9 mouse cellular contexts compared by ENCODE assay signal in the genomic region with DNA sequence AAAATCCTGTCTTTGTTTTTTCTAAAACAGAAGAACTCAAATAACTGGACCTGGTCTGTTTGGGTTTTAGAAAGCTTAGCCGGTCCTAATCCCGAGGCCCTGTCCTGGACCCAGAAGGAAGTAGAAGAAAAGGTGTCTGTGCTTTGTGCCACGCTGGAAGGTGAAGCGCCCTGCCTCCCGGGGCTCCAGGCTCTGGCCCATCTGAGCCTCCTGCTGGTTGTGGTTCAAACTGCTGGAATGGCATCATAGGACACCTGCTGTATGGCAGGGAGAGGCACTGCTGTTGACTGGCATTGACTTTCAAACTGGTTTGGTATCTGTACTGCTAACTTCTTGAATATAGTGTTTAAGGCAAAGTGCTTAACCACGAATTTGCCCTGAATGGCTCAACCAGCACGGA. TPM values are rescaled to one million over a fixed set of nuclear protein-coding genes. Genes with fewer than 3 reads are reported as not detected.
A peak's percentile ranks its signal among the peaks of the same experiment; 100 is the strongest.
DNase-seq lines count a peak whose midpoint lies in the region; ATAC-seq and TF ChIP-seq lines count a peak whose summit lies in the region.
"Had no signal": no experiment of that assay in that cellular context is flagged by ENCODE, and none has a peak within 500 bp of the region (broad histone marks: within the 10 kb centered on the region; RNA-seq: fewer than 3 reads in every experiment).

No protein-coding gene starts in this region.

- no peak overlapping the region for H3K4me3 ChIP-seq in intestine, postnatal 0 days (ENCODE audit: low read depth, low read length)
- no peak overlapping the region for H3K4me3 ChIP-seq in intestine, embryonic 16.5 days (ENCODE audit: low read length)

- no peaks in the 10 kb centered on the region for H3K36me3 ChIP-seq in intestine, postnatal 0 days (ENCODE audit: control insufficient read depth, insufficient read depth)
- H3K36me3 ChIP-seq in intestine, embryonic 16.5 days (ENCODE audit: control insufficient read depth, insufficient read depth, low read length), result no peaks in the 10 kb centered on the region

- ATAC-seq in intestine, postnatal 0 days, result peak; percentile 60; the same call in 1 of the 2 replicates
- ATAC-seq in intestine, embryonic 16.5 days, result no peak
- peak; percentile 28; the same call in 1 of the 2 replicates for ATAC-seq in granulocyte monocyte progenitor cell, adult 5-6 weeks (replicated peaks; ENCODE audit: poor library complexity, severe bottlenecking)

- no peaks in the 10 kb centered on the region for H3K27me3 ChIP-seq in intestine, postnatal 0 days (replicated peaks; ENCODE audit: control insufficient read depth, insufficient read depth, low read length)
- H3K27me3 ChIP-seq in intestine, embryonic 16.5 days (replicated peaks; ENCODE audit: control insufficient read depth, insufficient read depth, low read length), result no peaks in the 10 kb centered on the region

- 59% methylated on average over 7 of the region's 7 CpGs for WGBS in intestine, postnatal 0 days
- WGBS in intestine, embryonic 16.5 days, result 62% methylated on average over 7 of the region's 7 CpGs

- no peak overlapping the region for H3K27ac ChIP-seq in intestine, postnatal 0 days (ENCODE audit: low read depth, low read length)
- H3K27ac ChIP-seq in intestine, embryonic 16.5 days (ENCODE audit: low read length), result no peak overlapping the region

- no peaks in the 10 kb centered on the region for H3K9me3 ChIP-seq in intestine, postnatal 0 days (ENCODE audit: control insufficient read depth)
- H3K9me3 ChIP-seq in intestine, embryonic 16.5 days (ENCODE audit: control insufficient read depth, low read length), result no peaks in the 10 kb centered on the region

- TF ChIP-seq CTCF in intestine, postnatal 0 days (IDR thresholded peaks at IDR 0.05; ENCODE audit: low read depth), result peak; percentile 84

- no peak overlapping the region for H3K9ac ChIP-seq in intestine, postnatal 0 days (ENCODE audit: low read depth, low read length)
- no peak overlapping the region for H3K9ac ChIP-seq in intestine, embryonic 16.5 days (ENCODE audit: low read depth, low read length)

- H3K4me2 ChIP-seq in intestine, postnatal 0 days (replicated peaks; ENCODE audit: low read depth), result no peak overlapping the region
- no peak overlapping the region for H3K4me2 ChIP-seq in intestine, embryonic 16.5 days (ENCODE audit: low read depth, low read length)

- H3K4me1 ChIP-seq in intestine, postnatal 0 days (replicated peaks; ENCODE audit: control insufficient read depth, insufficient read depth, low read length), result no peaks in the 10 kb centered on the region
- H3K4me1 ChIP-seq in intestine, embryonic 16.5 days (ENCODE audit: control insufficient read depth, insufficient read depth, low read length), result peaks cover 9% of the 10 kb centered on the region; the same call in 1 of the 2 replicates

- peak; percentile 24 for DNase-seq in T-cell, adult 2 months (ENCODE audit: low spot score)
- peak; percentile 59 to 74 for DNase-seq in kidney, postnatal 25 days
- DNase-seq in retina, postnatal 1 day, result peak; percentile 44
- DNase-seq in layer of hippocampus, postnatal 25 days (ENCODE audit: extremely low spot score in 1 of 2, low spot score in 1 of 2), result no peak
- DNase-seq in cerebellum, postnatal 36 days, result no peak

RNA-seq across cellular contexts. Expression of gene Stk39, which starts 3.4 kb away (rescaled TPM):
- 10.1 and 16.6 TPM in 2 replicates for polyA plus RNA-seq in intestine, postnatal 0 days (2015; fragmentation: Nextera tagmentation; extraction: Ambion mirVana)
- polyA plus RNA-seq in intestine, embryonic 16.5 days (2015; fragmentation: Nextera tagmentation; extraction: Ambion mirVana), result 4.5 and 5.9 TPM in 2 replicates
- 0.11 TPM in 1 of 2 replicates, not detected in the other for total RNA-seq in granulocyte monocyte progenitor cell, adult 5-6 weeks (2014; fragmentation: Nextera tagmentation)
- 0.36 and 0.90 TPM in 2 replicates for total RNA-seq in granulocyte monocyte progenitor cell, adult 5-6 weeks (2017)
- total RNA-seq in layer of hippocampus, postnatal 25 days (2021), result 10 to 100 TPM; 57.8 to 62.4 TPM
- total RNA-seq: MEL had no signal

Comparison
In these comparisons a context has a peak if more than half of its experiments do, and no peak if none do; other contexts are left out.
1. DNase-seq: peak in T-cell, adult 2 months (single experiment), kidney, postnatal 25 days (2 of 2) and retina, postnatal 1 day (single experiment); none in layer of hippocampus, postnatal 25 days (0 of 2) and cerebellum, postnatal 36 days (0 of 2).
2. RNA of gene Stk39, which starts 3.4 kb away (total RNA-seq): 57.8 to 62.4 TPM in layer of hippocampus, postnatal 25 days; 0.11 to 0.90 TPM in granulocyte monocyte progenitor cell, adult 5-6 weeks; every median in the first group is over 10 times any median in the second.